Mouse (Mus musculus): ENCODE measurements around the gene Wwox. TPM values are rescaled to one million over a fixed set of nuclear protein-coding genes. Genes with fewer than 3 reads are reported as not detected.
A peak's percentile ranks its signal among the peaks of the same experiment; 100 is the strongest.

Gene Wwox
- polyA plus RNA-seq, 1 experiment from 2014 or later = 20.2 TPM

- no peak for ATAC-seq (ENCODE audit: low FRiP score, low TSS enrichment)
- Histone ChIP-seq H3K4me3 (ENCODE audit: low read length) (no peak overlapping the region), H3K9me3 (ENCODE audit: low read length) (no peaks in the 10 kb centered on the region), H3K4me2 (replicated peaks; ENCODE audit: low read depth, low read length) (no peak overlapping the region), H3K27me3 (ENCODE audit: insufficient read depth, low read length) (no peaks in the 10 kb centered on the region), H3K9ac (replicated peaks; ENCODE audit: low read length) (no peak overlapping the region), H3K4me1 (ENCODE audit: insufficient read depth, low read length) (no peaks in the 10 kb centered on the region), H3K36me3 (ENCODE audit: insufficient read depth, low read length) (no peaks in the 10 kb centered on the region), H3K27ac (ENCODE audit: low read length) (no peak overlapping the region)
- WGBS = 78% methylated on average over 7 of the region's 7 CpGs
These were observed 223.6 kb downstream of the Wwox start for GRCm38 (mm10) chr8:114663053-114663452.

GRCm38 (mm10) chr8:114665521-114665920 lies 226.1 kb downstream of the Wwox start:
- WGBS = 64% methylated on average over 6 of the region's 6 CpGs
- Histone ChIP-seq H3K27me3 (ENCODE audit: insufficient read depth, low read length) (no peaks in the 10 kb centered on the region), H3K4me1 (ENCODE audit: insufficient read depth, low read length) (no peaks in the 10 kb centered on the region), H3K9ac (replicated peaks; ENCODE audit: low read length) (no peak overlapping the region), H3K9me3 (ENCODE audit: low read length) (no peaks in the 10 kb centered on the region), H3K4me2 (replicated peaks; ENCODE audit: low read depth, low read length) (no peak overlapping the region), H3K36me3 (ENCODE audit: insufficient read depth, low read length) (no peaks in the 10 kb centered on the region), H3K27ac (ENCODE audit: low read length) (no peak overlapping the region), H3K4me3 (ENCODE audit: low read length) (no peak overlapping the region)
- no peak for ATAC-seq (ENCODE audit: low FRiP score, low TSS enrichment)

DNA sequence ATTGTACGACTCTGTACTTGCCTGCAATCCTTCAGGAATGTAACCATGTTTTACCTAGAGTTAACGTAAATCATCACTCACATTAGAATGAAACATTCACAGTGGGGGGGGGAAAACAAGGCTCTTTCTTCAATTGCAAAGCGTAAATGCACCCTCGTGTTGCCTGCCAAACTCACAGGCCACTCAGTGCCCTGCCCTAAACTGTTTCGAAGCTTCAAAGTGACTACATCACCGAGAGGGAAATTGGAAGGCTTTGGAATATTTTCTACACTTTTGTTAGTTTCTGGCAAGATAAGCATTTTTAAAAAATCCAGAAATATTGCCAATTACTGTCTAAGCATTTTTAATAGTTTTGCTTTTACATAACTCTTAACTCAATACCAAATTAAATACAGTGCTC lies 231.3 kb downstream of the Wwox start:
- ATAC-seq (ENCODE audit: low FRiP score, low TSS enrichment) = no peak
- Histone ChIP-seq H3K27ac (ENCODE audit: low read length) (no peak overlapping the region), H3K4me2 (replicated peaks; ENCODE audit: low read depth, low read length) (peak overlapping the region; percentile 10; the same call in 1 of the 2 replicates), H3K9me3 (ENCODE audit: low read length) (peaks cover 4% of the 10 kb centered on the region; the same call in 1 of the 2 replicates), H3K4me1 (ENCODE audit: insufficient read depth, low read length) (peaks cover 13% of the 10 kb centered on the region), H3K4me3 (ENCODE audit: low read length) (no peak overlapping the region), H3K27me3 (ENCODE audit: insufficient read depth, low read length) (no peaks in the 10 kb centered on the region), H3K36me3 (ENCODE audit: insufficient read depth, low read length) (no peaks in the 10 kb centered on the region), H3K9ac (replicated peaks; ENCODE audit: low read length) (no peak overlapping the region)
- 70% methylated on average over 6 of the region's 6 CpGs for WGBS

GRCm38 (mm10) chr8:114671237-114671674 lies 231.8 kb downstream of the Wwox start:
- no peaks in the 10 kb centered on the region for H3K36me3 ChIP-seq (ENCODE audit: insufficient read depth, low read length)
- H3K4me1 ChIP-seq (ENCODE audit: insufficient read depth, low read length) = peaks cover 13% of the 10 kb centered on the region
- 37% methylated on average over 9 of the region's 9 CpGs for WGBS
- no peak overlapping the region for H3K9ac ChIP-seq (replicated peaks; ENCODE audit: low read length)
- peak; percentile 73; the same call in 1 of the 2 replicates for ATAC-seq (ENCODE audit: low FRiP score, low TSS enrichment)
- H3K27ac ChIP-seq (ENCODE audit: low read length) = 0 out of 2 replicates have a peak overlapping the region, but pooled peaks have one; percentile 29
- H3K9me3 ChIP-seq (ENCODE audit: low read length) = peaks cover 4% of the 10 kb centered on the region; the same call in 1 of the 2 replicates
- H3K4me2 ChIP-seq (replicated peaks; ENCODE audit: low read depth, low read length) = peak overlapping the region; percentile 10; the same call in 1 of the 2 replicates
- H3K27me3 ChIP-seq (ENCODE audit: insufficient read depth, low read length) = no peaks in the 10 kb centered on the region
- no peak overlapping the region for H3K4me3 ChIP-seq (ENCODE audit: low read length)

- Histone ChIP-seq H3K9ac (replicated peaks; ENCODE audit: low read length) (no peak overlapping the region), H3K27me3 (ENCODE audit: insufficient read depth, low read length) (no peaks in the 10 kb centered on the region), H3K36me3 (ENCODE audit: insufficient read depth, low read length) (no peaks in the 10 kb centered on the region), H3K4me1 (ENCODE audit: insufficient read depth, low read length) (peaks cover 13% of the 10 kb centered on the region), H3K27ac (ENCODE audit: low read length) (no peak overlapping the region), H3K4me2 (replicated peaks; ENCODE audit: low read depth, low read length) (no peak overlapping the region), H3K9me3 (ENCODE audit: low read length) (peaks cover 4% of the 10 kb centered on the region; the same call in 1 of the 2 replicates), H3K4me3 (ENCODE audit: low read length) (no peak overlapping the region)
- ATAC-seq (ENCODE audit: low FRiP score, low TSS enrichment) = no peak
- WGBS = 92% methylated on average over 3 of the region's 3 CpGs
These were observed 234.0 kb downstream of the Wwox start for GRCm38 (mm10) chr8:114673416-114673815.

- H3K4me2 ChIP-seq (replicated peaks; ENCODE audit: low read depth, low read length) = no peak overlapping the region
- H3K27ac ChIP-seq (ENCODE audit: low read length) = no peak overlapping the region
- peaks cover 25% of the 10 kb centered on the region for H3K4me1 ChIP-seq (ENCODE audit: insufficient read depth, low read length)
- no peaks in the 10 kb centered on the region for H3K27me3 ChIP-seq (ENCODE audit: insufficient read depth, low read length)
- 57% methylated on average over 7 of the region's 7 CpGs for WGBS
- no peak overlapping the region for H3K9ac ChIP-seq (replicated peaks; ENCODE audit: low read length)
- H3K9me3 ChIP-seq (ENCODE audit: low read length) = peaks cover 4% of the 10 kb centered on the region; the same call in 1 of the 2 replicates
- no peaks in the 10 kb centered on the region for H3K36me3 ChIP-seq (ENCODE audit: insufficient read depth, low read length)
- H3K4me3 ChIP-seq (ENCODE audit: low read length) = no peak overlapping the region
- no peak for ATAC-seq (ENCODE audit: low FRiP score, low TSS enrichment)
These were observed 235.7 kb downstream of the Wwox start for GRCm38 (mm10) chr8:114675151-114675550.

DNA sequence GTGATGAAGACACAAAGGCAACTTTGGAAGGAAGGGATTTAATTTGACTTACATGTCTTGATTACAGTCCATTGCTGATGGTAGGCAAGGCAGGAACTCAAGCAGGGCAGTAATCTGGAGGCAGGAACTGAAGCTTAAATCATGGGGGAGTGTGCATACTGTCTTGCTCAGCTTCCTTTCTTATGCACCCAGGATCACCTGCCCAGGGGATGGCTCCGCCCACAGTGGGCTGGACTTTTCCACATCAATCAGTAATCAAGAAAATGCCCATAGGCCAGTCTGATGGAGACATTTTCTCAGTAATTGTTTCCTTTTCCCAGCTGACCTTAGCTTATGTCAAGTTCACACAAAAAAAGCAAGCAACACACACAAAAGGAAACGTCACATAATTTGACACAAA lies 237.5 kb downstream of the Wwox start:
- Histone ChIP-seq H3K9me3 (ENCODE audit: low read length) (peaks cover 4% of the 10 kb centered on the region; the same call in 1 of the 2 replicates), H3K4me1 (ENCODE audit: insufficient read depth, low read length) (peaks cover 32% of the 10 kb centered on the region), H3K36me3 (ENCODE audit: insufficient read depth, low read length) (no peaks in the 10 kb centered on the region), H3K9ac (replicated peaks; ENCODE audit: low read length) (no peak overlapping the region), H3K27ac (ENCODE audit: low read length) (no peak overlapping the region), H3K4me3 (ENCODE audit: low read length) (no peak overlapping the region), H3K4me2 (replicated peaks; ENCODE audit: low read depth, low read length) (no peak overlapping the region), H3K27me3 (ENCODE audit: insufficient read depth, low read length) (no peaks in the 10 kb centered on the region)
- no peak for ATAC-seq (ENCODE audit: low FRiP score, low TSS enrichment)
- WGBS = 64% methylated on average over 2 of the region's 2 CpGs

DNA sequence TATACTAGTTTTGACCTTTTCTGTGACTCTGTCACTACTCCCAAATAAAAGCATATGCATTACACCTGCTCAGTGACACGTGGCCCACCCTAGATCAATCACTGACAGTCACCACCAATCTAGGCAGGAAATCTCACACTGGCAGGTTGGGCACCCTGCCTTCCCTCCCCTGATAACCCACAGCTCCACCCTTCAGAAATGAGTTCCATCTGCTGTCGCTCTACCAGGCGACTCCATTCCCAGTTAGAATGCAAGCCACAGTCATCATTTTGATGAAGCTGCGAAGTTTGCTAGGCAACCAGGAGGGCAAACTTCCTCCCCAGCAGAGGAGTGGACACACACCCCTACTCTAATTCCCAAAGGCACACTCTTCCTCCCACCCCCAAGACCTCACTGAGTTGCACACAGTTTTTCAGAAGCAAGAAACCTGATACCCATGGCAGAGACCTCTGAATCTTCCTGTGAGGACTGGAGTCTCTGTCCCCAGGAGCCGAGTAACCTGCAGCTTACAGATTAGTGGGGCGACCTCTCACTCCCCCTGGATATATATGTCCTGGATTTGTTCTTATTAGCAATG lies 238.2 kb downstream of the Wwox start:
- no peak overlapping the region for H3K9ac ChIP-seq (replicated peaks; ENCODE audit: low read length)
- H3K9me3 ChIP-seq (ENCODE audit: low read length) = peaks cover 4% of the 10 kb centered on the region; the same call in 1 of the 2 replicates
- 41% methylated on average over 6 of the region's 6 CpGs for WGBS
- peak; percentile 62 for ATAC-seq (ENCODE audit: low FRiP score, low TSS enrichment)
- H3K4me2 ChIP-seq (replicated peaks; ENCODE audit: low read depth, low read length) = no peak overlapping the region
- H3K4me3 ChIP-seq (ENCODE audit: low read length) = no peak overlapping the region
- H3K4me1 ChIP-seq (ENCODE audit: insufficient read depth, low read length) = peaks cover 35% of the 10 kb centered on the region
- H3K27ac ChIP-seq (ENCODE audit: low read length) = no peak overlapping the region
- H3K27me3 ChIP-seq (ENCODE audit: insufficient read depth, low read length) = no peaks in the 10 kb centered on the region
- no peaks in the 10 kb centered on the region for H3K36me3 ChIP-seq (ENCODE audit: insufficient read depth, low read length)

DNA sequence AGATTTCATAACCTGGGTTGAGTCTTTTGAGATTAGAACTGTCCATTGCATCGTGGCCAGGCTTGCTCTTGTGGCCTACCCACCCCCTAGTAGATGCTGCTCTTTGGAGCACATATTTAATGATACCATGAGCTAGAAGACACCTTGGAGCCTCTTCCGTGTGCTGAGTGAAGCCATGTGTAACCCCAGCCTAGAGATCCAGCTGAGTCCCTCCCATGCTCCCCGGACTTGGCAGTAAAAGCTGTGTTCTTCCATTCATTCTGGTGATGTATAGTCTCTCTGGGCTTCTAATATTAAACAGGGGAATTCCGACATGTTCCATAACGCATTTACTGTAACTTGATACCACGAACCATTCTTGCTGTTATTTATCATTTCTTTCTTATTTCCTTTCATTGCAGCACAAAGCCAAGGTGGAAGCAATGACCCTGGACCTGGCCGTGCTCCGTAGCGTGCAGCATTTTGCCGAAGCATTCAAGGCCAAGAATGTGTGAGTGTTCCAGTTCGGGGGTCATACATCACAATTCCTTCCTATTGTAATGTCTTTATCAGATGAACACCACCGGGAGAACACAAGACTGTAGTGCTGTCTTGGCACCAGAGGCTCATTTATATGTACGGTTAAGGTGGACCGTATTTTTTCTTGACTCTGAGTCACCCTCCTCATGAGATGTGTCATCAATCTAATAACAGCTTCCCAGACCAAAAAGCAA lies 240.1 kb downstream of the Wwox start:
- Histone ChIP-seq H3K4me1 (ENCODE audit: insufficient read depth, low read length) (peaks cover 35% of the 10 kb centered on the region), H3K27ac (ENCODE audit: low read length) (no peak overlapping the region), H3K36me3 (ENCODE audit: insufficient read depth, low read length) (no peaks in the 10 kb centered on the region), H3K4me3 (ENCODE audit: low read length) (no peak overlapping the region), H3K27me3 (ENCODE audit: insufficient read depth, low read length) (no peaks in the 10 kb centered on the region), H3K9me3 (ENCODE audit: low read length) (no peaks in the 10 kb centered on the region), H3K4me2 (replicated peaks; ENCODE audit: low read depth, low read length) (no peak overlapping the region), H3K9ac (replicated peaks; ENCODE audit: low read length) (no peak overlapping the region)
- ATAC-seq (ENCODE audit: low FRiP score, low TSS enrichment) = no peak
- 24% methylated on average over 14 of the region's 14 CpGs for WGBS

GRCm38 (mm10) chr8:114681136-114681535 lies 241.7 kb downstream of the Wwox start:
- Histone ChIP-seq H3K4me1 (ENCODE audit: insufficient read depth, low read length) (peaks cover 31% of the 10 kb centered on the region), H3K4me2 (replicated peaks; ENCODE audit: low read depth, low read length) (no peak overlapping the region), H3K9me3 (ENCODE audit: low read length) (no peaks in the 10 kb centered on the region), H3K4me3 (ENCODE audit: low read length) (no peak overlapping the region), H3K27ac (ENCODE audit: low read length) (no peak overlapping the region), H3K9ac (replicated peaks; ENCODE audit: low read length) (no peak overlapping the region), H3K36me3 (ENCODE audit: insufficient read depth, low read length) (no peaks in the 10 kb centered on the region), H3K27me3 (ENCODE audit: insufficient read depth, low read length) (no peaks in the 10 kb centered on the region)
- 34% methylated on average over 10 of the region's 10 CpGs for WGBS
- ATAC-seq (ENCODE audit: low FRiP score, low TSS enrichment) = no peak

All from kidney, embryonic 16.5 days (tissue).